Mouse (Mus musculus): ENCODE results near the gene Pfn3. TPM values are rescaled to one million over a fixed set of nuclear protein-coding genes. Genes with fewer than 3 reads are reported as not detected.

The Pfn3 gene
- polyA plus RNA-seq, 1 experiment: not detected

DNA sequence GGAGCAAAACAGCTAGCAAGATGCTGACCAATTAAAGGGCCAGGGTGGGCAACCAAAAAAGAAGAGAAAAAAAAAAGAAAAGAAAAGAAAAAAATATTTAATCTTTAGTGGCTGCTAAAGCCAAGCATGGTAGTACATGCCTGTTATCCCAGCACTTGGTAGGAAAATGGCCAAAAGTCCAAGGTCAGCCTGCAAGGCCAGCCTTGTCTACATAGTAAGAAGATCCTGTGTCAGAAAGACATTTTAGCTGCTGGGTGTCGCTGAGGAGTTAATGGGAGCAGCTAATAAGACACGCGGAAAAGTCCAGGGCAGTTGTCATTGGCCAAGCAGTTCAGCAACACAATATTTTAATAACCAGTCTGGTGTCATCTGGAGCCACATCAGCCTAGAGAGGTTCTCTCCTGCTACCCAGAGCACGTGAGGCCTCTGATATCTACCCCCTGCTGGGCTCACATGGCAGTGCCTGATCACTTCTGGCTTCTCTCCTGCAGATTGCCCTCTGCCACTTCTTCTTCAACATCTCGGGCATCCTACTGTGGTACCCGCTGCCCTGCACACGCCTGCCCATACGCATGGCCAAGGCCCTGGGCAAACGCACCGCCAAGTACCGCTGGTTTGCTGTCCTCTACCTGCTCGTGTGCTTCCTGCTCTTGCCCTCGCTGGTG, 2.3 kb downstream of the Pfn3 start:
- Histone ChIP-seq H3K4me3 (ENCODE audit: insufficient read depth, low read depth, low read length) (no peak overlapping the region), H3K4me1 (ENCODE audit: control insufficient read depth, insufficient read depth, insufficient read length, low read length) (no peaks in the 10 kb centered on the region), H3K27ac (replicated peaks; ENCODE audit: low read depth, low read length) (no peak overlapping the region)

DNA sequence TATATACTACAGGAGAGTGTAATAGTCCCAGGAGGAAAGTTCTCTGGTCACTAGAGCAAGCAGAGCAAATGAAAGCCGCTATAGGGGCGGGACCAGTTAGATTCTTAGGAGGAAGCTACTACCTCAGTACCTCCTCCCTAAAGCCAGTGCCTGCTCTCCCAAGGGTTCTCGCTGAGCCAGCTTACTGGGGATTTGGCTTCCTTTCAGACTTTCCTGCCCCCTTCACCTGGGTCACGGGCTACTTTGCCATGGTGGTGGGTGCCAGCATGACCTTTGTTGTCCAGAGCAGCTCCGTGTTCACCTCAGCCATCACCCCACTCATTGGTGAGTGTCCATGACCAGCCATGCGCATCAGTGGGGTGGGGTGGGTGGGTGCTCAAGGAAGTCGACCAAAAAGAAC, 3.2 kb downstream of the Pfn3 start:
- H3K27ac ChIP-seq (replicated peaks; ENCODE audit: low read depth, low read length): no peak overlapping the region
- no peaks in the 10 kb centered on the region for H3K4me1 ChIP-seq (ENCODE audit: control insufficient read depth, insufficient read depth, insufficient read length, low read length)
- no peak overlapping the region for H3K4me3 ChIP-seq (ENCODE audit: insufficient read depth, low read depth, low read length)

DNA sequence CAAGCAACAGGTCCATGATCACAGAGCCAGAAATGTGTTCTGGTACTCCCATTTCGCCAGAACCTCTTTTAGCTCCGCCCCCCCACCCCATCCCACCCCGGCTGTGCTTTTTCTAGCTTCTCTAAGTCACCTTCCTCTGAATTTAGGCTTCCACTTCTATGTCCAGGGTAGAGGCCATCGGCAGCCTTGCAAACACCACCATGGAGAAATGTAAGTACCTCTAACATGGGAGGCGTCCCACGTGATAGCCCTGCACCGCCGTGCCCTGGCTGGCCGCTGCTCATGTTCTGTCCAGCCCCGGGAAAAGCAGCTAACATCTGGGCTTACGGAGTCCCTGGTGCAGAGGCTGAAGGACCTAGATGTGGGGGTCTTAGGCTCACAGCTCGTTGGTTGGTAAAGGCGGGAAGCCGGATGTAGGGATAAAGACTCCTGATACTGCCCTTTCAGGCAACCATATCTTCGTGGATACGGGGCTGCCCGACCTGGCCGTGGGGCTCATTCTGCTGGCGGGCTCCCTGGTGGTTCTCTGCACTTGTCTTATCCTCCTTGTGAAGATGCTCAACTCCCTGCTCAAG, 6.4 kb downstream of the Pfn3 start:
- no peaks in the 10 kb centered on the region for H3K4me1 ChIP-seq (ENCODE audit: control insufficient read depth, insufficient read depth, insufficient read length, low read length)
- no peak overlapping the region for H3K4me3 ChIP-seq (ENCODE audit: insufficient read depth, low read depth, low read length)
- no peak overlapping the region for H3K27ac ChIP-seq (replicated peaks; ENCODE audit: low read depth, low read length)

DNA sequence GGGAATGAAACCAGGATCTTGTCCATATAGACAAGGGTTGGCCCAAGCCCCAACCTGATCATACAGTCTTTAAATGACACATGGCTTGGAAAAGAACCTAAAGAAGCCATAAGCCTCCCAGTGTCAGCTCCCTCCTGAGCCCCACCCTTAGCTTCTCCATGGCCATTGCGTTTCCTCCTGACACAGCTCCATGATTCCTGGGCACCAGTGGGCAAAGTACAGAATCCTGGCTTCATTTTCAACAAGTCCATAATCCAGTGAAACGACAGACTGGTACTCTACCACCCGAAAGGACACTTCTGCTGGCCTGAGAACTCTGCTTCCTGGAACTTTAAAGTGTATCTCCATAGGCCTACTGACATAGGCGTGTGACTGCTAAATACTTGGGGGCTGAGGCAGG, 7.7 kb downstream of the Pfn3 start:
- no peaks in the 10 kb centered on the region for H3K4me1 ChIP-seq (ENCODE audit: control insufficient read depth, insufficient read depth, insufficient read length, low read length)
- H3K27ac ChIP-seq (replicated peaks; ENCODE audit: low read depth, low read length): no peak overlapping the region
- H3K4me3 ChIP-seq (ENCODE audit: insufficient read depth, low read depth, low read length): no peak overlapping the region

DNA sequence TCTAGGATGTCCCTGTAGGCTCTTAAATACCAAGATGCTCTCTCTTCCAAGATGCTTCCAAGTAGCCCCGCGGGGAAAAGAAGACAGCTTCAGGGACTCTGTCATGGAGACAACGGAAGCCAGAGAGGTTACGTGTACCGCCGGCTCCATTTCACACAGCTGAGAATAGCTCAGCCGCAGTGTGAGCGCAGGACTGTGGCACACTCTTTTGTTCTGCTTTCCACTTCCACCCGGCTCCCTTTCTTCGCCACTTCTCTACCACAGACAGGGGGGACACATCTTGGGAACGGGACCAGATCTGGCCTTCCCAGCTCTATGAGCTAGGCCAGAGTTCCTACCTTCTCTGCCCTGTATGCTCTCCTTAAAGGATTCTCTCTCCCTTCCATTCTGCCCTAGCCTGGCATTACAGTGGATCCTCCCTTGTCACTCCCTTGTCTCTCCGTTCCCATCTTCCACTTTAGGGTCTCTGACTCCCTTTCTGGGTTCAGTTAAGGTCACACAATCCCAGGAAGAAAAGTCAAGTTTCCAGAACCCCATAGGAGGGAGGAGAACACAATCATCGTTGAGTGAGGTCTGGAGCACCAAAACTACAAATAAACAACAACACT, 9.1 kb downstream of the Pfn3 start:
- no peak overlapping the region for H3K27ac ChIP-seq (replicated peaks; ENCODE audit: low read depth, low read length)
- H3K4me3 ChIP-seq (ENCODE audit: insufficient read depth, low read depth, low read length): no peak overlapping the region
- H3K4me1 ChIP-seq (ENCODE audit: control insufficient read depth, insufficient read depth, insufficient read length, low read length): no peaks in the 10 kb centered on the region

DNA sequence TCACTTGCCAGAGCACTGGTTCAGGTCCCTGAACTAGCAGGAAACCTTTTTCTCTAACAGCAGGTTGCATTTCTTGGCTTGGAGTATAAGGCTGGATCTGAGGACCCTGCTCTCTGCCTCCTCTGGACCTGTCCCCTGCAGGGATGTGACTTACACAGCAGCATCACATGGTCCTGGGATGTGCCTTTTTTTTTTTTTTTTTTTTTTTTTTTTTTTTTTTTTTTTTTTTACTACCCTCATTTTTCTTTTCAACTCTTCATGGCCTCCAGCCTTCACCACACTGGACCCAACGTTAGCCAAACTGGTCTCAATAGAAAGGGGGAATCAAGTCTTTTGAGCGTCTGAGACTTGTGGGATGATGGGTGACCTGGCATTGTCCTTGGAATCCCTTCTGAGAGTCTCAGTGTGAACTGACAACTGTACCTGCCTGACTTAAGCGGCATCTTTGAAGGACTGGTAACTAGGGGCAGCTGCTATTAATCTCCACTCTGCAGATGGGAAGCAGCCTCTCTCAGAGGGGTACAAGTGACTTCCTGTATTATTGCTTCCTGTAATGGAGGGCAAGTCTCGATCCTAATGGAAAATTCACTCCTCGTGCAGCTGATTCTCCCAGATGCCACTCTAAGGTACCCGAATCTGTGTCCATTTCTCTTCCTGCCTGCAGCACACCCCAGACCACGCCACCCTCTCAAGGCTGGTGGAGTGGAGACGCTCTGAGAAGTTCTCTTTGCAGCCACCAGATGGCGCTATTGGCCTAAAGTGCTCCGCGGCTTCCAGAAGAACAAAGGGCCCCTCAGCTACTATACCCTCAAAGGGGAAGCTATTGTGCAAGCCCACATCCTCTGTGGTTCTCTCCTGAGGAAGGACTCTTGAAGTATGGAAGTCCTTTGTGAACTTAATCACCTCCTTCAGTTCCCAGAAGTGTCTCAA, 9.9 kb downstream of the Pfn3 start:
- Histone ChIP-seq H3K4me3 (ENCODE audit: insufficient read depth, low read depth, low read length) (no peak overlapping the region), H3K27ac (replicated peaks; ENCODE audit: low read depth, low read length) (no peak overlapping the region), H3K4me1 (ENCODE audit: control insufficient read depth, insufficient read depth, insufficient read length, low read length) (no peaks in the 10 kb centered on the region)

DNA sequence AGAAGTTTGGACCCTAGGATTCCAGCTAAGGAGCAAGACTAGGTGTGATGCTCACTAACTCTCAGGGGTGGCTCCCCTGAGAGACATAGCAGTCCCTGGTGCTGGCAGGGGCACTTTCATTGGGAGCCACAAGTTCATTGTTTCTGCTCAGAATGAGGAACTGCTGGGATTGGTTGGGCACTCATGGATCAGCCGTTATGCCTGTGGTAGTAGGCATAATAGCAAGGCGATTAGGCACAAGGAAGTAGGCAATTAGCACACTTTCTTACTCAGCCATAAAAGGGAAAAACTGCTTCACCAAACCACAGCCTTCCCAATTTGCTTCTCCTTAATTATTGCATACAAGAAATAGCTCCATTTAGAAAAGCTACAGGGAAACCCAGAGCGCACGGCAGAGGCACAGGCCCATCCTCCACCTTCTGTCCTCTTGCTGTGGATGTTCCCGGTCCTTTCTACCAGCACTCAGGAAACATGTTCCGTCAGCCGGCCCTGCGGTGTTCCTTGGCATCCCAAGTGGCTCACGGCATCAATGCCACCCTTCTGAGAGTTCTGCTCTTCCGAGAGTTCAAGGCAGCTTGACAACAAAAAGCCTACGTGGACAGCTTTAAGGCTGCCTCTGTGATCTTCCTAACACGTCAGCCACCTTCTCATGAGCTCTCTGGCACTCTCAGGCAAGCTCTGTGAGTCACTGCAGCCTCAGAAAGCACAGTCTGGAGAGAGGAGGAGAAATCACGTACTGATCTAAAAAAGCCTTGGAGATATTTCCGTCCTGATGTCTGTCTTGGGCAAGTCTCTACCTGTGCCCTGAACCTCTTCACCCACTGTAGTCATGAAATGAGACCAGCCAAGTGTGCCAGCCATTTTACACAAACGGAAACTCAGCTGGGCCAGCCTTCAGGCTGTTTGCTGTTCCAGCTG, 10.8 kb downstream of the Pfn3 start:
- H3K4me3 ChIP-seq (ENCODE audit: insufficient read depth, low read depth, low read length): no peak overlapping the region
- H3K27ac ChIP-seq (replicated peaks; ENCODE audit: low read depth, low read length): no peak overlapping the region
- no peaks in the 10 kb centered on the region for H3K4me1 ChIP-seq (ENCODE audit: control insufficient read depth, insufficient read depth, insufficient read length, low read length)

DNA sequence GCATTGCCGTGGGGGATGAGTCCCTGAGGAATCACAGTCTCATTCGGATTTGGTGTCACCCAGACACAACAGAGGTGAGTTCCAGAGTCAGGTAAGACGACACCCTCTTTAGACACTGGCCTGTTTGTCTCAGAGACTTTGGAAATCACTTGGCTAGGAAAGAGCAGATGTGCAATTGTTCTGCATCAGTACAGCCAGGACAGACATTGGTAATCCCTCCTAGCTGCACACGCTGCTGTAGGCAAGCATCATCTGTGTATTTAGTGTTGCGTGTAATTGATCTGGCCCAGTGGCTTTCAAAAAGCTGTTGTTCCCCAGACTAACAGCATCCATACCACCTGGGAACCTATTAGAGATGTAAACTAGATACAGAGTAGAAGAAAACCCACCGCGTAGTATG, 11.8 kb downstream of the Pfn3 start:
- Histone ChIP-seq H3K4me3 (ENCODE audit: insufficient read depth, low read depth, low read length) (no peak overlapping the region), H3K27ac (replicated peaks; ENCODE audit: low read depth, low read length) (no peak overlapping the region), H3K4me1 (ENCODE audit: control insufficient read depth, insufficient read depth, insufficient read length, low read length) (no peaks in the 10 kb centered on the region)

DNA sequence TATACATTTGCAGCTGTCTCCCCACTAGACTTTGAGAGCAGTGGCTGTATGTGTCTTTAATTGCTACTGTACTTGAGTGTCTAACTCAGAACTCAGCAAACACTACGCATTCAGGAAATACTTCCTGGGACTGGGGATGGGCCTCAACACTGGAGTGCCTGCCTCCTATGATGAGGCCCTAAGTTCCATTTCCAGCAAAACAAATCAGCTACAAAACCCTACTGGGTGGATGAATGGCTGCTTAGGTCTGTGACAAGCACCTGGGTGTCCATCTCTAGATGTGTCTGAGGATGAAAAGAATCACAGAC, 15.0 kb downstream of the Pfn3 start:
- Histone ChIP-seq H3K4me1 (ENCODE audit: control insufficient read depth, insufficient read depth, insufficient read length, low read length) (no peaks in the 10 kb centered on the region), H3K27ac (replicated peaks; ENCODE audit: low read depth, low read length) (no peak overlapping the region), H3K4me3 (ENCODE audit: insufficient read depth, low read depth, low read length) (no peak overlapping the region)

DNA sequence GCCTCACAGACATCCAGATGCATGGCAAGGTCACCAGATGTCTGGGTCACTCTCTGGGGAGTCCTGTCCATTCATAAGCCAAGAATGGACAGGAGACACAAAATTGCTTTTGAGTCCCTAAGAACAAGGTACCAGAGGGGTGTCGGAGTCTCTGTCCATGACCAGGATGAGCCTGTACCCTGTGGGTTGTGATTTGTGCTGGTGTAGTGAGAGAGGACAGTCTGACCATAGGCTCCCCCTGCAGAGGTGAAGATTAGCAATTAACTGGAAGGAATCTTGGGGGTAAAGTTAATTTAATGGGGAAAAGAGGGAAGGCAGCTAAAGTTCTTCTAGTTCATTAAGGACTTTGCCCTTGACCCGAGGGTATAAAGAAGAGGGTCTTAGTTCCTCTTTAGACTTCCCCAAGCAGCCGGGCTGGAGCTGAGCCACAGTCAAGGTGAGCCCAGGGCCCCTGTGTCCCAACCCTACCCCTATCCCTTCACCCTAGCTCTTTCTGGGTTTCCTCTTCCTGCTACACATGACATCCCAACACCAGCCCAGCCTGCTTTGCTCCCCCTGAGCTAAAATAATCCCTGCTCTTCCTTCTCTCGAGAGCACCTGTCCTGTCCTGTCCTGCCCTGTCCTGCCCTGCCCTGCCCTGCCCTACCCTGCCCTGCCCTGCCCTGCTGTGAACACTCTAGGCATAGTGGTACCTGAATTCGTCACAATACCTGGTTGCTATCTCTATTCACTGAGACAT, 15.6 kb downstream of the Pfn3 start:
- H3K4me3 ChIP-seq (ENCODE audit: insufficient read depth, low read depth, low read length): no peak overlapping the region
- H3K4me1 ChIP-seq (ENCODE audit: control insufficient read depth, insufficient read depth, insufficient read length, low read length): no peaks in the 10 kb centered on the region
- no peak overlapping the region for H3K27ac ChIP-seq (replicated peaks; ENCODE audit: low read depth, low read length)

DNA sequence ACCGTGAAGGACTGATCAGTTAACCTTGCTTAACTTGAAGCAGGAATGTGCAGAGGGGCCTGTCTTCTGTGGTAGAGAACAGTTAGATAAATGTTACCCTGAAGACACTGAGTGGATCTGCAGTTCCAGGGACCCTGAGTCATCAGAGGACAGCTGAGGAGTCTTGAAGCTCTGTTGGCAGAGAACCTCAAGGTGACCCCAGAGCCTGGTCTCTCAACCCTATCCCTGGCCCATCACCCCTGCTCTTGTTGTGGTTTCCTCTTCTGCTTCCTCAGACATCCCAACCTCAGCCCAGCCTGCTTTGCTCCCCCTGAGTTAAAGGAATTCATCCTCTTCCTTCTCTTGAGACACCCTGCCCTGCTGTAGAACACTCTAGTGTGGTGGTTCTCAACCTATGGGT, 16.9 kb downstream of the Pfn3 start, which contains the start of gene Slc34a1:
Gene Slc34a1 (plus strand): TSS at position 100 of the 400 bp plus-strand sequence.
- no peaks in the 10 kb centered on the region for H3K4me1 ChIP-seq (ENCODE audit: control insufficient read depth, insufficient read depth, insufficient read length, low read length)
- no peak within 1 kb of the TSS for H3K4me3 ChIP-seq (ENCODE audit: insufficient read depth, low read depth, low read length)
- no peak within 1 kb of the TSS for H3K27ac ChIP-seq (replicated peaks; ENCODE audit: low read depth, low read length)

DNA sequence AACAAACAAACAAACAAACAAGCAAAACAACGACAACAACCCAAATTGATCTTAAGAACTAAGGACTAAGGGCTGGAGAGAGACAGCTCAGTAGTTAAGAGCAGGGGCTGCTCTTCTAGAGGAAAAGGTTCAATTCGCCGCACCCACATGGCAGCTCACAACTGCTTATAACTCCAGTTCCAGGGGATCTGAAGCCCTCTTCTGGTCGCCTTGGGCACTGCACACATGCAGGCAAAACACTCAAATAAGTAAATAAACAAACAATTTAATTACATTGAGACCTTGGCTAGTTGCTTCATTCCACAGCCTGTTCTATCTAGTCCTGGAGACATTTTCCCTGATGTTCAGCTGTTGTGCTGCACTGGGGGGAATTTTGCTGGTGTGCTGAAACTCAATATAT, 22.1 kb downstream of the Pfn3 start:
- Histone ChIP-seq H3K4me1 (ENCODE audit: control insufficient read depth, insufficient read depth, insufficient read length, low read length) (no peaks in the 10 kb centered on the region), H3K4me3 (ENCODE audit: insufficient read depth, low read depth, low read length) (no peak overlapping the region), H3K27ac (replicated peaks; ENCODE audit: low read depth, low read length) (no peak overlapping the region)

DNA sequence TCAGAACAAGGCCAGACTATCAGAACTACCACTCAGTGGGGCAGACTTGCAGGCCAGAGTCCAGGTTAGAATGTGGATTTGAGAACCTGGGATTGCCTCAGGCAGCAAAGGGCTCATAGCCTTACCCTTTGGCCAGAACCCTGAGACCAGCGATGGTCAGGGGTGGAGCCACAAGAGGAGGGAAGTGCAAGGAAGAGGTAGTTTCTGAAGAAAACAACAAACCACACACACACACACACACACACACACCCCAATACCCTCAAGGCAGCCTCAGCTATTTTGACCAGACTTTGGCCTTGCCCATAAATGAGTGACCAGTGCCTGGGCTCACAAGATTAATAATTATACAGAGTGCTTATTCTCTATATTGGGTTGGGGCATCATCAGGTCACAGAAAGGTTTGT, 23.4 kb downstream of the Pfn3 start:
- no peak overlapping the region for H3K27ac ChIP-seq (replicated peaks; ENCODE audit: low read depth, low read length)
- H3K4me3 ChIP-seq (ENCODE audit: insufficient read depth, low read depth, low read length): no peak overlapping the region
- no peaks in the 10 kb centered on the region for H3K4me1 ChIP-seq (ENCODE audit: control insufficient read depth, insufficient read depth, insufficient read length, low read length)

DNA sequence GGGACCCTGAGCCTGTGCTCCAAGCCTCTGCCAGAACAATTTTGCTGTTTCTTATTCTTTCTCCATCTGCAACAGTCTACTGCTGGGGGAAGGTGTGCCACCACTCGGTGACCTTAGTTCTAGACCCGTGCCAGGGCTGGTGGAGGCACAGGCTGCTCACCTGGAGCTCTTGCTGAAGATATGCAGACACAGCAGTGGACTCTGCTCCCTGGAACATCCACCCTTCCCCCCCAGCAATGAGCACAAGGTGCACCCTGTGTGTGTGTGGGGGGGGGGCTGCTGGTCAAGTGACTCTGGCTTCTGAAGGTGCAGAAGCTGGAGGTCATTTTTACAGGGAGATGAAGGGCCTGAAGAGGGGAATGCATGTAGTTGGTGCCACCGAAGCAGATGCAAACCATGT, 24.4 kb downstream of the Pfn3 start:
- Histone ChIP-seq H3K27ac (replicated peaks; ENCODE audit: low read depth, low read length) (no peak overlapping the region), H3K4me1 (ENCODE audit: control insufficient read depth, insufficient read depth, insufficient read length, low read length) (no peaks in the 10 kb centered on the region), H3K4me3 (ENCODE audit: insufficient read depth, low read depth, low read length) (no peak overlapping the region)

Measured in brown adipose tissue, adult 24 weeks (tissue).